Mouse (Mus musculus) liver, embryonic 11.5 days (tissue): Measurements from ENCODE around the gene L3hypdh. TPM values are rescaled to one million over a fixed set of nuclear protein-coding genes. Genes with fewer than 3 reads are reported as not detected.

Experiments used
- ATAC-seq: fragments of 200-750 bp; cut with Nextera tagmentation; replicated peaks from 2 replicates; pipeline ENCODE4 v1.8.0; 2017; ENCODE audit warnings: moderate number of reproducible peaks, mild to moderate bottlenecking, moderate TSS enrichment, moderate library complexity; ENCODE audit not compliant: low FRiP score
- DNase-seq: peaks from one replicate; pipeline ENCODE4 v3.0.0-alpha.2; 2017; ENCODE audit warnings: low spot score
- H3K27ac ChIP-seq: fragments of 300-500 bp; sonication (generic); 2 replicates; pipeline ENCODE4 v1.5.1; 2014; ENCODE audit warnings: mild to moderate bottlenecking, low read depth, low read length, control low read depth
- H3K27me3 ChIP-seq: fragments of 300-500 bp; sonication (generic); replicated peaks from 2 replicates; pipeline ENCODE4 v1.6.1; 2014; ENCODE audit warnings: low read length, mixed read lengths; ENCODE audit not compliant: control insufficient read depth, insufficient read depth
- H3K36me3 ChIP-seq: fragments of 300-500 bp; sonication (generic); 2 replicates; pipeline ENCODE4 v1.6.1; 2014; ENCODE audit warnings: mild to moderate bottlenecking, low read length, moderate library complexity, mixed read lengths; ENCODE audit not compliant: control insufficient read depth, insufficient read depth
- H3K4me1 ChIP-seq: fragments of 300-500 bp; sonication (generic); replicated peaks from 2 replicates; pipeline ENCODE4 v1.6.1; 2014; ENCODE audit warnings: low read length, mixed read lengths; ENCODE audit not compliant: control insufficient read depth, insufficient read depth
- H3K4me2 ChIP-seq: fragments of 300-500 bp; sonication (generic); 2 replicates; pipeline ENCODE4 v1.6.1; 2014; ENCODE audit warnings: mild to moderate bottlenecking, control low read depth, moderate library complexity
- H3K4me3 ChIP-seq: fragments of 300-500 bp; sonication (generic); 2 replicates; pipeline ENCODE4 v1.5.1; 2014; ENCODE audit warnings: low read depth, low read length, control low read depth
- H3K9ac ChIP-seq: fragments of 300-500 bp; sonication (generic); 2 replicates; pipeline ENCODE4 v1.6.1; 2014; ENCODE audit warnings: low read depth, low read length, control low read depth
- H3K9me3 ChIP-seq: fragments of 300-500 bp; sonication (generic); 2 replicates; pipeline ENCODE4 v1.6.1; 2016; ENCODE audit warnings: low read length, inconsistent platforms, mixed read lengths; ENCODE audit not compliant: control insufficient read depth
- WGBS: fragments of 180-500 bp; shearing (Covaris S2); extraction: QIAGEN DNeasy Blood & Tissue Kit; methylation state at CpG from one replicate; pipeline ENCODE4 v1.1.7; 2014; 5-methylcytosine and 5-hydroxymethylcytosine counted together
- polyA plus RNA-seq: library from polyadenylated mRNA; unstranded; fragments of >200 nt; fragmentation: Nextera tagmentation; extraction: Ambion mirVana; gene quantifications from 2 replicates; pipeline ENCODE4 v1.2.1, GENCODE M21; 2014

Gene L3hypdh
- polyA plus RNA-seq, 1 experiment from 2014 or later, result 8.9 TPM

DNA sequence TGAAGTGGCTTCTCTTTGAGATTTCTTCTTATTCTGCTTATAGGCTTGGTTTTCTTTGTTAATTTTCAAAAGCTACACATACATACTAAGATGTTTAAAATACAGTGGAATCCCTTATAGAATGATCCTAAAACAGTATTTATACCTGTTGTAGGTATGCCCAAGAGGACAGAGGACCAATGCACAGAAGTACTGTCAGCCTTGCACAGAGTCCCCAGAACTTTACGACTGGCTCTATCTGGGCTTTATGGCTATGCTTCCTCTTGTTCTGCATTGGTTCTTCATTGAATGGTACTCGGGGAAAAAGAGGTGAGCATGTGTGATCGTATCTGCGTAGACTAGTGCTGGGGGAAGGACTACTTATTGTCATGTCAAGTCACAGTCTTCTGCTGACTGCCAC is 4.6 kb upstream of the L3hypdh start:
- Histone ChIP-seq H3K4me3 (no peak overlapping the region), H3K4me2 (no peak overlapping the region), H3K9ac (no peak overlapping the region), H3K27me3 (no peaks in the 10 kb centered on the region), H3K27ac (no peak overlapping the region), H3K36me3 (peaks cover 8% of the 10 kb centered on the region; the same call in 1 of the 2 replicates), H3K4me1 (peaks cover 10% of the 10 kb centered on the region), H3K9me3 (no peaks in the 10 kb centered on the region)
- ATAC-seq (no peak), DNase-seq (no peak)
- WGBS, result 87% methylated on average over 4 of the region's 4 CpGs

DNA sequence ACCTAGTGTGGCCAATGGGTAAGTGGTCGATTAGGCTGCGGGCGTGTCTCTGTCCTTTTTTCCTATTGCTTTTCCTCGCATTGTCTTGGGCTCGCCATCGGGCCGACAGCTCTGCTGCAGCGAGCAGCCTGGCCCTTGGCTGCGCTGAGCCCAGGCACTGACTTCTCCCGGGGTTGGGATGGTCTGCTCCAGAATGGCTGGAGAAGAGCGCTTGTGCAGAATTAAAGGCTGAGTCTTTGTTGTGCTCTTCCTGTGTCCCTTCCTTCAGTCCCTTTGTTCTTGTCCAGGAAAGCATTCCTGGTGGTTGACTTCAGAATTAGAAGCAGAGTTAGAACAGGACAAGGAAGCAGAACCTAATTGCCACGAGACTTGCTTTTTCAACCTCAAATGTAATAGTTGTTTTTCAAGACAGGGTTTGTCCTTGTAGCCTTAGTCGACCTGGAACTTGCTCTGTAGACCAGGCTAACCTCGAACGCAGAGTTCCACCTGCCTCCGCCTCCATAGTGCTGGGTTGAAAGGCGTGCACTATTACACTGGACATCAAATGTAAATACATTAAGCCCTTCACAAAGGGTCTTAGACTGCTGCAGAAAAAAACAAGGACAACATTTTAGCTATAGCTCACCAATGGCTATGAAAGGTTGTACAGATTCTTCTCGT is 1.1 kb upstream of the L3hypdh start:
- 2% methylated on average over 18 of the region's 18 CpGs for WGBS
- no peaks in the 10 kb centered on the region for H3K27me3 ChIP-seq
- H3K9ac ChIP-seq, result peak overlapping the region; percentile 72
- H3K4me1 ChIP-seq, result peaks cover 22% of the 10 kb centered on the region
- H3K4me3 ChIP-seq, result peak overlapping the region; percentile 70
- peak overlapping the region; percentile 83 for H3K27ac ChIP-seq
- no peaks in the 10 kb centered on the region for H3K36me3 ChIP-seq
- ATAC-seq (no peak; the same call in 1 of the 2 replicates), DNase-seq (no peak)
- peak overlapping the region; percentile 66 for H3K4me2 ChIP-seq
- no peaks in the 10 kb centered on the region for H3K9me3 ChIP-seq

DNA sequence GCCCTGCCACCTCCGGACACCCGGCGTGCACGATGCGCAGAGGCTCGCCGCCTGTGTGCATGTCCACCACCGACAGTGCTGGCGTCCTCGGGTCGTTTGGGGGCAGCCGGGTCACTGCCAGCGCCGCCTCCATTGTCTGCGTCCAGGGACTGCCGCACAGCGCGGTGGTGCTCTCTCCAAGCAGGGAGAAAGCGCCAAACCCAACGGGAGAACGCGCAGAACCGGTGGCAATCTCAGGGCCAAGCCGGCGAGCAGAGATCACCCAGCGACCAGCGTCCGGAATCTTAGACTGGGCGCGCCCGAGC is 263 bp downstream of the L3hypdh start:
- ATAC-seq (no peak), DNase-seq (no peak)
- no peaks in the 10 kb centered on the region for H3K27me3 ChIP-seq
- H3K9ac ChIP-seq, result peak overlapping the region; percentile 62
- no peaks in the 10 kb centered on the region for H3K36me3 ChIP-seq
- H3K4me2 ChIP-seq, result peak overlapping the region; percentile 94
- peaks cover 22% of the 10 kb centered on the region for H3K4me1 ChIP-seq
- WGBS, result 0% methylated on average over 31 of the region's 31 CpGs
- no peaks in the 10 kb centered on the region for H3K9me3 ChIP-seq
- H3K27ac ChIP-seq, result peak overlapping the region; percentile 72
- peak overlapping the region; percentile 70 for H3K4me3 ChIP-seq

DNA sequence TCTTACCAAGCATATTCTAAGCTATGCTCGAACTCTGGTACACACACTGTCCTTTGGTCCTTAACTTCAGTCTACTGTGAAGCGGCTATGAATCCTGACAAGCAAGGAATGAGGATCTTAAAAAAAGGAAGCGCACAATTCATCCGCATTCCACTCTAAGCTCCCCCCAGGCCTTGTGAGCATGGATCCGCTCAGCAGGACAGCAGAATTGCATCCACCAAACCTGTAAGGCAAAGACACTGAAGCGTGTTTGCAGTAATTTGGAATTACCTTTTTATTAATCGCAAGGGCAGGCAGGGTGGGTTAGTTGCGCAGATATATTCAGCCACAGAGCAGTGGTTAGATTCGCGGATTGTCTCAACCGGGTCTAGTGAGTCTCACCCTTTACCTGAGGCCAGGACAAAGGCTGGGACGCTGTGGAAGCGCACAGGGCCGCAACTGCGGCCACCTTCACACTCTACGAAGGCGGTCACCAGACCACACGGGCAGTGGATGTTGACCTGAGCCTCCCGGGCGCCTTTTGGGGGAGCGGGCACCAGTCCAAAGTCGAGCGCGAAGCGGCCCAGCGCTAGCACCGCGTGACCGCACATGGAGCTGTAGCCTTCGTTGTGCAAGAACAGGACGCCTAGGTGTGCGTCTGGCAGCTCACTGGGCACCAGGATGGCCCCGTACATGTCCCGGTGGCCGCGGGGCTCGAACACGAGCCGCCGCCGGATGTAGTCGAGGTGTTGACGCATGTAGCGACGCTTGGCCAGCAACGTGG is 797 bp downstream of the L3hypdh start:
- Histone ChIP-seq H3K9ac (peak overlapping the region; percentile 62), H3K27ac (peak overlapping the region; percentile 72), H3K4me3 (peak overlapping the region; percentile 70), H3K4me1 (peaks cover 22% of the 10 kb centered on the region), H3K27me3 (no peaks in the 10 kb centered on the region), H3K4me2 (peak overlapping the region; percentile 94), H3K9me3 (no peaks in the 10 kb centered on the region), H3K36me3 (no peaks in the 10 kb centered on the region)
- ATAC-seq (peak; percentile 1; the same call in 1 of the 2 replicates), DNase-seq (no peak)
- WGBS, result 6% methylated on average over 46 of the region's 46 CpGs

DNA sequence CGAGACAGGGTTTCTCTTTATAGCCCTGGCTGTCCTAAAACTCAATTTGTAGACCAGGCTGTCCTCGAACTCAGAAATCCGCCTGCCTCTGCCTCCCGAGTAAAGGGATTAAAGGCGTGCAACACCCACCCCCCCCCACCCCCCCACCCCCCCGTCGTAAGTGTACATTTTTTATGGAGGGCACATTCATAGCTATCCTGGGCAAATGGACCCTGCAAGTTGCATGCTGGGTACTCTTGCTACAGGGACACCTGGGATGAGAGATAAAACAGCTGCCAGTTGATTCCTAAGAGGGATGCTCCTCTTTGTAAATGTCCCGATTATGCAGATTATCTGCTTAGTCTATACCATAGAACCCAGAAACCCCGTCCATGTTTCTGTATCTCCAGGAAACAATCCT is 2.0 kb downstream of the L3hypdh start:
- no peak overlapping the region for H3K9ac ChIP-seq
- 76% methylated on average over 9 of the region's 9 CpGs for WGBS
- H3K36me3 ChIP-seq, result no peaks in the 10 kb centered on the region
- H3K9me3 ChIP-seq, result no peaks in the 10 kb centered on the region
- no peak overlapping the region for H3K4me2 ChIP-seq
- no peak overlapping the region for H3K27ac ChIP-seq
- no peaks in the 10 kb centered on the region for H3K27me3 ChIP-seq
- DNase-seq (no peak), ATAC-seq (no peak)
- H3K4me3 ChIP-seq, result no peak overlapping the region
- H3K4me1 ChIP-seq, result peaks cover 22% of the 10 kb centered on the region

DNA sequence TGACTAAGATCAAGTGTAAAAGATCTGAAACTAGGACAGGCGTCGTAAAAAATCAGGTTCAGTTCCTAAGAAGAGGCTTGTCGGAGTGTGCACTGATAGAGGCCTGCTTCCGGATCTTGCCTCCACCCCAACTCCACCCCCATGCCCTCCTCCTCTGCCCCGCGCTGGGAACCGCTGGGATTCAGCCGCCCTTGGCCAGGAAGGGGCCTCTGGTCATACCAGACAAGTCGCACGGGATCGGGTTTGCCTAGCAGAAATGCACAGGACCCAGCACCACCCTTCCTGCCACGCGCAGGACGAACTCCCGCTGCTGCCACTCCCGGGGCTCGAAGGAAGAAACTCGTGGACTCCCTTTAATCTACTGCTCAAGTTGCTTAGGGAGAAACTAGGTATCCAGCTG is 2.9 kb downstream of the L3hypdh start:
- 0 out of 2 replicates have a peak overlapping the region, but pooled peaks have one; percentile 24 for H3K4me3 ChIP-seq

DNA sequence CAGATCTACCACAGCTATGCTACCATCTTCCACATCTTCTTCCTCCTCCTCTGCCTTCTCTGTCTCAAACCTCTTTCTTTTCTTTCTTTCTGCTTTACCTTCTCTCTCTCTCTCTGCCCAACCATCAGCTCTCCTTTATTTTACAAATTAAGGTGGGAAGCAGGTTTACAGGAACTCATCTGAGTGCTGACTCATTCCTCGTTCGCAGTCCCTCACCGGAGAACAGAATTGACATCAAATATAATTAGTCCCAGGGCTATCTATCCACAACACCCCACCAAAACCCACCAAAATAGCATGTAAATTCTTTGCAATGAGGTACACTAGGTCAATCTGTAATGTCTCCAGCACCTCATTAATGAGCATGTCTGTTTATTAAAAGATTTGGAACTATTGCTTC is 3.3 kb downstream of the L3hypdh start:
- H3K27me3 ChIP-seq, result no peaks in the 10 kb centered on the region
- H3K4me2 ChIP-seq, result no peak overlapping the region; the same call in 1 of the 2 replicates
- ATAC-seq (no peak), DNase-seq (no peak)
- peaks cover 17% of the 10 kb centered on the region for H3K4me1 ChIP-seq
- no peaks in the 10 kb centered on the region for H3K36me3 ChIP-seq
- no peak overlapping the region for H3K4me3 ChIP-seq
- H3K27ac ChIP-seq, result no peak overlapping the region
- H3K9ac ChIP-seq, result no peak overlapping the region
- H3K9me3 ChIP-seq, result no peaks in the 10 kb centered on the region
- WGBS, result 66% methylated on average over 3 of the region's 3 CpGs

More for the DNA sequence above, 2.9 kb downstream of the L3hypdh start:
- peaks cover 20% of the 10 kb centered on the region for H3K4me1 ChIP-seq
- H3K4me2 ChIP-seq, result peak overlapping the region; percentile 54
- H3K9ac ChIP-seq, result no peak overlapping the region
- no peaks in the 10 kb centered on the region for H3K9me3 ChIP-seq
- WGBS, result 25% methylated on average over 18 of the region's 18 CpGs
- no peaks in the 10 kb centered on the region for H3K36me3 ChIP-seq
- no peaks in the 10 kb centered on the region for H3K27me3 ChIP-seq
- no peak for ATAC-seq
- no peak overlapping the region for H3K27ac ChIP-seq
- DNase-seq, result no peak

DNA sequence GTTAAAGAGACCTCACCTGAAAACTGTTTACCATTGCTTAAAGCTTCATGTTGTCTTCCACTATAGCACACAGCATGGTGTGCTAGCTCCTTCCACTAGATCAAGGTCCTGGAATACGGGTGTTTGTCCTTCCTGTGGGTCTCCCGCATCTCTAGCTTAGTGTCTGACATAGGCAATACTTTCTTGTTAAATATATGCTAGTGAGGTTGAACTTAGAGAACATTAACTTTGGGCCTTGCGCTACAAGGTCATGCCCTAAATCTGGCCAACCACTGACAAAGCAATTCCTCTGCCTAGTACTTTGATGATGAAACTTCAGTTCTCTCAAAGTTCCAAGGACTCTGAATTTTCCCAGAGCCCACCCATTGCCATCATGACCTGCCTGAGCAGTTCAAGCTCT is 7.0 kb downstream of the L3hypdh start:
- Histone ChIP-seq H3K4me1 (peaks cover 6% of the 10 kb centered on the region), H3K4me3 (no peak overlapping the region), H3K27ac (no peak overlapping the region), H3K9ac (no peak overlapping the region), H3K36me3 (no peaks in the 10 kb centered on the region), H3K27me3 (no peaks in the 10 kb centered on the region), H3K9me3 (no peaks in the 10 kb centered on the region), H3K4me2 (no peak overlapping the region)
- ATAC-seq, result no peak
- DNase-seq, result no peak
- 71% methylated on average over 3 of the region's 3 CpGs for WGBS
